Mouse (Mus musculus) embryonic facial prominence, embryonic 11.5 days (tissue): ENCODE results near the gene Txndc15. TPM values are rescaled to one million over a fixed set of nuclear protein-coding genes. Genes with fewer than 3 reads are reported as not detected.

Experiments
- ATAC-seq: fragments of 200-750 bp; cut with Nextera tagmentation; replicated peaks from 2 replicates; pipeline ENCODE4 v1.8.0; 2017; ENCODE audit warnings: low read depth; ENCODE audit not compliant: insufficient number of reproducible peaks, low FRiP score, low TSS enrichment
- DNase-seq: peaks from one replicate; pipeline ENCODE4 v3.0.0-alpha.2; 2015; ENCODE audit warnings: low spot score
- H3K27ac ChIP-seq: fragments of 300-500 bp; sonication (generic); replicated peaks from 2 replicates; pipeline ENCODE4 v1.5.1; 2014; ENCODE audit warnings: mild to moderate bottlenecking, low read depth, low read length, control low read depth
- H3K27me3 ChIP-seq: fragments of 300-500 bp; sonication (generic); 2 replicates; pipeline ENCODE4 v1.6.1; 2014; ENCODE audit warnings: mild to moderate bottlenecking, low read length, moderate library complexity, mixed read lengths; ENCODE audit not compliant: control insufficient read depth, insufficient read depth
- H3K36me3 ChIP-seq: fragments of 300-500 bp; sonication (generic); replicated peaks from 2 replicates; pipeline ENCODE4 v1.6.1; 2014; ENCODE audit warnings: low read depth, mild to moderate bottlenecking, low read length, moderate library complexity, mixed read lengths; ENCODE audit not compliant: control insufficient read depth, insufficient read depth
- H3K4me1 ChIP-seq: fragments of 300-500 bp; sonication (generic); 2 replicates; pipeline ENCODE4 v1.6.1; 2014; ENCODE audit warnings: low read length, mixed read lengths; ENCODE audit not compliant: control insufficient read depth, insufficient read depth
- H3K4me2 ChIP-seq: fragments of 300-500 bp; sonication (generic); 2 replicates; pipeline ENCODE4 v1.6.1; 2014; ENCODE audit warnings: low read depth, mild to moderate bottlenecking, control low read depth, low read length, moderate library complexity
- H3K4me3 ChIP-seq: fragments of 300-500 bp; sonication (generic); 2 replicates; pipeline ENCODE4 v1.5.1; 2014; ENCODE audit warnings: low read depth, low read length, control low read depth
- H3K9ac ChIP-seq: fragments of 300-500 bp; sonication (generic); replicated peaks from 2 replicates; pipeline ENCODE4 v1.6.1; 2014; ENCODE audit warnings: mild to moderate bottlenecking, control low read depth, low read length
- H3K9me3 ChIP-seq: fragments of 300-500 bp; sonication (generic); replicated peaks from 2 replicates; pipeline ENCODE4 v1.6.1; 2016; ENCODE audit warnings: mild to moderate bottlenecking, low read length, inconsistent platforms, mixed read lengths; ENCODE audit not compliant: control insufficient read depth
- WGBS: fragments of 180-500 bp; shearing (Covaris S2); extraction: QIAGEN DNeasy Blood & Tissue Kit; methylation state at CpG from one replicate; pipeline ENCODE4 v1.1.7; 2014; 5-methylcytosine and 5-hydroxymethylcytosine counted together
- polyA plus RNA-seq: library from polyadenylated mRNA; unstranded; fragments of >200 nt; fragmentation: Nextera tagmentation; extraction: Ambion mirVana; gene quantifications from 2 replicates; pipeline ENCODE4 v1.2.1, GENCODE M21; 2014

The Txndc15 gene
- polyA plus RNA-seq, 1 experiment from 2014 or later, result 97.6 TPM

DNA sequence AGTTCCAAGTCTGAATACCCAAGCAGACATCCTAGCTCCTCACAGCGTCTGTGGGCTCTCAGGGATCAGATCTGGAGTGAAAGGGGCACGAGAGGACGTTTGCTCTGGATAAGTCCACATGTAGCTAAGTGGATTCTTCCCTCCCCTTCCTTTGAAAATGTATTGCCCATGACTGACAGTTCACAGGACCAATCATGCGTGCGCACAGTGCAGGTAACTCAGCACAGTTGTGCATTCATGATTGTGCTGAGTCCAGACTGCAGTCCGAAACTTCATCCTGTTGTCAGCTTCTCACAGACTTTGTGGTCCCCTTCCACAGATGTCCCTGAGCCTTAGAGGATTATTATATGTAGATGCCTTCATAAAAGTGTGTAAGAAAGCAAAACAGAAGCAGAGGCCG, 59.9 kb downstream of the Txndc15 start:
- 75% methylated on average over 7 of the region's 7 CpGs for WGBS
- Histone ChIP-seq H3K9ac (no peak overlapping the region), H3K27ac (no peak overlapping the region), H3K36me3 (no peaks in the 10 kb centered on the region), H3K4me2 (no peak overlapping the region), H3K27me3 (no peaks in the 10 kb centered on the region), H3K4me3 (no peak overlapping the region), H3K9me3 (no peaks in the 10 kb centered on the region), H3K4me1 (no peaks in the 10 kb centered on the region)
- no peak for ATAC-seq
- no peak for DNase-seq

DNA sequence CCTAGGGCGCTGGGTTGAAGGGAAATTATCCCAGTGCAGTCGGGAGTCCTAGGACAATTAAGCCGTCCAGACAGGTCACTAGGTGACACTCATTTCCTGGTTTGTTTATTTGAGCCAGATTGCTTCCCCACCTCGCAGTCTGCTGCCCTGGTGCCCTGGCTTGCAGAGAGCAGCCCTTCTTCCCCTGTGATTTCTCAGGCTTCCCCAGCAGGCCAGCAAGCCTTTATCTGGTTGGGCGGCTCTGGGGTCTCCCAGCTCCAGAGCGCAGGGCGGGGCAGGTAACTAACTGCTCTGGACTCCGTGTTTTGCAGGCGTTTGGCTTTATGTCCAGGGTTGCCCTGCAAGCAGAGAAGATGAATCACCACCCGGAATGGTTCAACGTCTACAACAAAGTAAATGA, 60.6 kb downstream of the Txndc15 start:
- no peaks in the 10 kb centered on the region for H3K4me1 ChIP-seq
- ATAC-seq (no peak), DNase-seq (no peak)
- no peak overlapping the region for H3K4me3 ChIP-seq
- no peaks in the 10 kb centered on the region for H3K36me3 ChIP-seq
- no peak overlapping the region for H3K27ac ChIP-seq
- H3K4me2 ChIP-seq, result no peak overlapping the region
- no peak overlapping the region for H3K9ac ChIP-seq
- no peaks in the 10 kb centered on the region for H3K27me3 ChIP-seq
- WGBS, result 39% methylated on average over 11 of the region's 11 CpGs
- no peaks in the 10 kb centered on the region for H3K9me3 ChIP-seq

Other genes starting within 250 kb of the Txndc15 start
- 231 and 252 TPM in 2 replicates for gene Dbn1, start 226.5 kb upstream of the Txndc15 start, polyA plus RNA-seq
- 124 and 136 TPM in 2 replicates for gene Pdlim7, start 201.0 kb upstream of the Txndc15 start, polyA plus RNA-seq
- 1.0 and 1.3 TPM in 2 replicates for gene Dok3, start 185.4 kb upstream of the Txndc15 start, polyA plus RNA-seq
- 77.7 and 81.4 TPM in 2 replicates for gene Ddx41, start 178.0 kb upstream of the Txndc15 start, polyA plus RNA-seq
- gene Fam193b, start 143.5 kb upstream of the Txndc15 start, polyA plus RNA-seq, result 36.7 and 37.0 TPM in 2 replicates
- 55.6 and 57.8 TPM in 2 replicates for gene Tmed9, start 140.9 kb upstream of the Txndc15 start, polyA plus RNA-seq
- 14.2 and 16.3 TPM in 2 replicates for gene B4galt7, start 114.8 kb upstream of the Txndc15 start, polyA plus RNA-seq
- gene Caml, start 91.6 kb upstream of the Txndc15 start, polyA plus RNA-seq, result 62.3 and 66.1 TPM in 2 replicates
- 54.1 and 58.0 TPM in 2 replicates for gene Ddx46, start 79.6 kb upstream of the Txndc15 start, polyA plus RNA-seq
- gene B230219D22Rik, start 21.5 kb upstream of the Txndc15 start, polyA plus RNA-seq, result 78.3 and 82.0 TPM in 2 replicates
- 40.8 and 44.7 TPM in 2 replicates for gene Pcbd2, start 12.7 kb downstream of the Txndc15 start, polyA plus RNA-seq
- gene Catsper3, start 69.9 kb downstream of the Txndc15 start, polyA plus RNA-seq, result not detected in 2 replicates
- 48.5 and 54.9 TPM in 2 replicates for gene Pitx1, start 121.5 kb downstream of the Txndc15 start, polyA plus RNA-seq